Mouse (Mus musculus) lung, postnatal 36 days (tissue): Measurements from ENCODE around the gene Fhit.

Experiments used
- DNase-seq: peaks from one replicate; pipeline ENCODE4 v3.0.0; 2022; ENCODE audit warnings: mixed read lengths

The Fhit gene

GRCm38 (mm10) chr14:10507560-10507959 lies 654.3 kb downstream of the Fhit start:
- no peak for DNase-seq

- DNase-seq: no peak
Measured at GRCm38 (mm10) chr14:10485798-10486197, 676.0 kb downstream of the Fhit start.

GRCm38 (mm10) chr14:10482851-10483613 lies 678.8 kb downstream of the Fhit start:
- DNase-seq: no peak

GRCm38 (mm10) chr14:10481370-10481769 lies 680.5 kb downstream of the Fhit start:
- no peak for DNase-seq

GRCm38 (mm10) chr14:10480681-10481080 lies 681.2 kb downstream of the Fhit start:
- no peak for DNase-seq

GRCm38 (mm10) chr14:10453001-10453861 lies 708.6 kb downstream of the Fhit start:
- peak; percentile 54 for DNase-seq

GRCm38 (mm10) chr14:10452234-10452633 lies 709.6 kb downstream of the Fhit start:
- no peak for DNase-seq

GRCm38 (mm10) chr14:10445360-10445759 lies 716.5 kb downstream of the Fhit start:
- no peak for DNase-seq

- no peak for DNase-seq
Measured at GRCm38 (mm10) chr14:10439007-10439749, 722.7 kb downstream of the Fhit start.

GRCm38 (mm10) chr14:10436193-10436592 lies 725.6 kb downstream of the Fhit start:
- DNase-seq: no peak

GRCm38 (mm10) chr14:10432502-10432901 lies 729.3 kb downstream of the Fhit start:
- DNase-seq: no peak

- DNase-seq: no peak
Measured at GRCm38 (mm10) chr14:10430396-10431000, 731.3 kb downstream of the Fhit start.

- DNase-seq: no peak
Measured at GRCm38 (mm10) chr14:10423499-10423898, 738.3 kb downstream of the Fhit start.

- DNase-seq: no peak
Measured at GRCm38 (mm10) chr14:10422261-10422660, 739.6 kb downstream of the Fhit start.

GRCm38 (mm10) chr14:10415068-10415467 lies 746.8 kb downstream of the Fhit start:
- DNase-seq: no peak

- DNase-seq: no peak
Measured at GRCm38 (mm10) chr14:10409306-10409962, 752.4 kb downstream of the Fhit start.

GRCm38 (mm10) chr14:10405346-10405745 lies 756.5 kb downstream of the Fhit start:
- DNase-seq: no peak

- no peak for DNase-seq
Measured at GRCm38 (mm10) chr14:10367783-10368680, 793.8 kb downstream of the Fhit start.

- no peak for DNase-seq
Measured at GRCm38 (mm10) chr14:10366808-10367207, 795.0 kb downstream of the Fhit start.

- no peak for DNase-seq
Measured at GRCm38 (mm10) chr14:10364281-10364680, 797.6 kb downstream of the Fhit start.

- DNase-seq: no peak
Measured at GRCm38 (mm10) chr14:10363306-10363705, 798.5 kb downstream of the Fhit start.
